Mouse (Mus musculus) kidney, postnatal 0 days (tissue): ENCODE data around the gene Tmem182. TPM values are rescaled to one million over a fixed set of nuclear protein-coding genes. Genes with fewer than 3 reads are reported as not detected.

Source experiments
- ATAC-seq: fragments of 200-750 bp; cut with Nextera tagmentation; replicated peaks from 2 replicates; pipeline ENCODE4 v1.8.0; 2017; ENCODE audit warnings: low read depth, moderate number of reproducible peaks, moderate TSS enrichment, moderate library complexity; ENCODE audit not compliant: low FRiP score
- DNase-seq: peaks from one replicate; pipeline ENCODE4 v3.0.0-alpha.2; 2016; ENCODE audit warnings: low spot score
- H3K27ac ChIP-seq: fragments of 300-500 bp; sonication (generic); 2 replicates; pipeline ENCODE4 v1.5.1; 2014; ENCODE audit warnings: mild to moderate bottlenecking
- H3K27me3 ChIP-seq: fragments of 300-500 bp; sonication (generic); 2 replicates; pipeline ENCODE4 v1.6.1; 2014; ENCODE audit warnings: low read length, mixed read lengths; ENCODE audit not compliant: insufficient read depth
- H3K36me3 ChIP-seq: fragments of 300-500 bp; sonication (generic); 2 replicates; pipeline ENCODE4 v1.6.1; 2014; ENCODE audit warnings: low read length, mixed read lengths; ENCODE audit not compliant: insufficient read depth
- H3K4me1 ChIP-seq: fragments of 300-500 bp; sonication (generic); replicated peaks from 2 replicates; pipeline ENCODE4 v1.6.1; 2014; ENCODE audit warnings: antibody characterized with exemption, low read length, mixed read lengths; ENCODE audit not compliant: insufficient read depth
- H3K4me2 ChIP-seq: fragments of 300-500 bp; sonication (generic); 2 replicates; pipeline ENCODE4 v1.6.1; 2014; ENCODE audit warnings: mild to moderate bottlenecking, low read length, moderate library complexity, mixed read lengths
- H3K4me3 ChIP-seq: fragments of 300-500 bp; sonication (generic); replicated peaks from 2 replicates; pipeline ENCODE4 v1.5.1; 2014; ENCODE audit warnings: low read depth, low read length
- H3K9ac ChIP-seq: fragments of 300-500 bp; sonication (generic); 2 replicates; pipeline ENCODE4 v1.6.1; 2014; ENCODE audit warnings: low read depth, low read length
- H3K9me3 ChIP-seq: fragments of 300-500 bp; sonication (generic); replicated peaks from 2 replicates; pipeline ENCODE4 v1.6.1; 2016; ENCODE audit warnings: low read length, inconsistent platforms, mixed read lengths
- CTCF ChIP-seq: IDR thresholded peaks from 2 replicates; pipeline ENCODE4 v1.5.1; 2016; ENCODE audit warnings: antibody characterized with exemption, low read depth, mild to moderate bottlenecking, moderate library complexity
- polyA plus RNA-seq: library from polyadenylated mRNA; unstranded; fragments of >200 nt; fragmentation: Nextera tagmentation; extraction: Ambion mirVana; gene quantifications from 2 replicates; pipeline ENCODE4 v1.2.1, GENCODE M21; 2015

The Tmem182 gene
- polyA plus RNA-seq, 1 experiment from 2014 or later, result 0.71 TPM

- TF ChIP-seq CTCF, result no peak
Observed at GRCm38 (mm10) chr1:40903712-40904111, 98.3 kb downstream of the Tmem182 start.

More at GRCm38 (mm10) chr1:40903712-40904111, 98.3 kb downstream of the Tmem182 start:
- H3K4me2 ChIP-seq, result no peak overlapping the region
- H3K4me3 ChIP-seq, result no peak overlapping the region
- H3K9me3 ChIP-seq, result no peaks in the 10 kb centered on the region
- no peak overlapping the region for H3K27ac ChIP-seq
- DNase-seq (no peak), ATAC-seq (no peak)
- no peaks in the 10 kb centered on the region for H3K36me3 ChIP-seq
- no peak overlapping the region for H3K9ac ChIP-seq
- H3K4me1 ChIP-seq, result no peaks in the 10 kb centered on the region
- H3K27me3 ChIP-seq, result no peaks in the 10 kb centered on the region

Other genes with a start within 250 kb of the Tmem182 start
- 1.2 and 1.4 TPM in 2 replicates for gene Slc9a4, start 225.5 kb upstream of the Tmem182 start, polyA plus RNA-seq
- 6.4 and 7.4 TPM in 2 replicates for gene Slc9a2, start 125.0 kb upstream of the Tmem182 start, polyA plus RNA-seq
- 7.0 and 8.3 TPM in 2 replicates for gene Mfsd9, start 14.9 kb upstream of the Tmem182 start, polyA plus RNA-seq